Mouse (Mus musculus) lung, adult 2 months (tissue): ENCODE measurements around the gene Lancl2. TPM values are rescaled to one million over a fixed set of nuclear protein-coding genes. Genes with fewer than 3 reads are reported as not detected.

Source experiments
- DNase-seq: peaks from one replicate; pipeline ENCODE4 v3.0.0; 2022
- H3K4me1 ChIP-seq: fragments of 200-500 bp; 2 replicates; pipeline ENCODE4 v1.6.1; 2011; ENCODE audit warnings: low read length; ENCODE audit not compliant: control insufficient read depth, insufficient read depth
- H3K4me3 ChIP-seq: fragments of 200-500 bp; replicated peaks from 2 replicates; pipeline ENCODE3; 2011; ENCODE audit warnings: low read depth, mild to moderate bottlenecking, control low read depth, low read length; ENCODE audit errors: extremely low read depth
- CTCF ChIP-seq: fragments of 200-500 bp; IDR thresholded peaks from 2 replicates; pipeline ENCODE4 v1.5.1; 2011; ENCODE audit warnings: mild to moderate bottlenecking, low read length, control low read depth; ENCODE audit not compliant: insufficient read depth
- POLR2A ChIP-seq: fragments of 200-500 bp; IDR thresholded peaks from 2 replicates; pipeline ENCODE4 v1.6.1; 2011; ENCODE audit warnings: low read depth, mild to moderate bottlenecking, control low read depth, low read length, borderline replicate concordance; ENCODE audit errors: extremely low read depth
- WGBS: fragments of 180-500 bp; shearing (Covaris S2); methylation state at CpG from one replicate; pipeline ENCODE4 v1.1.7; 2018; 5-methylcytosine and 5-hydroxymethylcytosine counted together
- polyA plus RNA-seq: library from polyadenylated mRNA; depleted of rRNA; stranded (reverse); fragments of >200 nt; gene quantifications from 2 replicates; pipeline ENCODE4 v1.2.3, GENCODE M21; 2012; rRNA removed

Lancl2 gene
- polyA plus RNA-seq, 1 experiment, result 4.9 TPM

DNA sequence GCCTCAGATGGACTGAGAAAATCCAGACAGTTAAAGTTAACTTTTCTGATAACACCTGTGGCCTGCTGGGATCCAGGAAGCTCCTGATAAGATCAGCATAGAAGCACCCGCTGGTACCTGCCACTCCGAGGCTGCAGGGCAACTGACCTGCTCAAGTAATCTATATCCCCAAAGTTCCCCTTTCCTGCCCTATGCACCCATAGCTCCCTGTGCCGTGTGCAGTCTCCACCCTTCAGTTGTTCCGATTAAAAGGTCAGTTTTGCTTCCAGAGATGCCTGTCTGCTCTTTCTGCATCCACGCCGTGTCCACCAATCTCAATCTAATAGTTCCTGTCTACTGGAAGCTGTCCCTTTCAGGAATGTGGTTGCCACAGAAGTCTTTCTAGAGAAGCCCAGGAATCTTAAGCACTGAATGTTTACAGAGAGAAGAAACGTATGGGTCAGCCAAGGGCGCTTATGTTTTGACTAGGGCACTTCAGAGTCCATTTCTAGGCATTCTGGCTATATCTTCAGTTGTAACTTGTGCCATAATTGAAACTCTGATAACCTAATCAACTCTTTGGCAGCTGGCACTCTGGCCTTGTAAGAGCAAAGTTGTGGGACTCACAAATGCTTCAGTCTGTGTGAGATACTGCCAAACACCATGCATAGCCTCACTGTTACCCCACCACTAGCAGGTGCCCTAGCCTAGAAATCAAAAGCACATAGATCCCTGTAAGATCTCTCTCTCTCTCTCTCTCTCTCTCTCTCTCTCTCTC lies 65.0 kb downstream of the Lancl2 start:
- Histone ChIP-seq H3K4me3 (no peak overlapping the region), H3K4me1 (no peaks in the 10 kb centered on the region; the same call in 1 of the 2 replicates)
- TF ChIP-seq CTCF (no peak), POLR2A (no peak)
- no peak for DNase-seq
- WGBS, result 39% methylated on average over 8 of the region's 8 CpGs

DNA sequence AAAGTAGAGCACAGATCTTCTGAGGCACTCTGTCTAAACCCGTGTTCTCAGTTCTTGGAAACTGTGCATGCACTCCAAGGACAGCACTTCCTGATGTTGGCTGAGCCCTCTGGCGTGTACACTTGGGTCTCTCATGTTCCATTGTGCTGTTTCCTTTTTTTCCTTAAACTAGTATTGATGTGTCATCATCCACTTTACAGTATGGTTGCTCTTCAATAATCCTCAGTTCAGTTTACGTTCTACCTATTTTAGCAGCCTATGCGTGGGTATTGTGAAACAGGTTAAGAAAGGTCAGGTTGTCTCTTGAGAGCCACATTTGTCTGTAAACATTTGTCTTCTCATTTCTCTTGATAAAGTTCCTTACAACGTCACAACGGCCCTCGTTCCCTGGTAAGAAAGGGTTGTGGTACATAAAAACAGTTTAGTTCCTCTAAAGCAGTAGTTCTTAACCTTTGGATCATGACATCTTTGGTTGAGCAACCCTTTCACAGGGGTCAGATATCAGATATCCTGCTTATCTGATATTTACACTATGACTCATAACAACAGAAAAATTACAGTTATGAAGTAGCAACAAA lies 66.7 kb downstream of the Lancl2 start:
- WGBS, result 58% methylated on average over 7 of the region's 7 CpGs
- DNase-seq, result no peak
- no peaks in the 10 kb centered on the region; the same call in 1 of the 2 replicates for H3K4me1 ChIP-seq
- TF ChIP-seq CTCF (no peak), POLR2A (no peak)
- H3K4me3 ChIP-seq, result no peak overlapping the region

DNA sequence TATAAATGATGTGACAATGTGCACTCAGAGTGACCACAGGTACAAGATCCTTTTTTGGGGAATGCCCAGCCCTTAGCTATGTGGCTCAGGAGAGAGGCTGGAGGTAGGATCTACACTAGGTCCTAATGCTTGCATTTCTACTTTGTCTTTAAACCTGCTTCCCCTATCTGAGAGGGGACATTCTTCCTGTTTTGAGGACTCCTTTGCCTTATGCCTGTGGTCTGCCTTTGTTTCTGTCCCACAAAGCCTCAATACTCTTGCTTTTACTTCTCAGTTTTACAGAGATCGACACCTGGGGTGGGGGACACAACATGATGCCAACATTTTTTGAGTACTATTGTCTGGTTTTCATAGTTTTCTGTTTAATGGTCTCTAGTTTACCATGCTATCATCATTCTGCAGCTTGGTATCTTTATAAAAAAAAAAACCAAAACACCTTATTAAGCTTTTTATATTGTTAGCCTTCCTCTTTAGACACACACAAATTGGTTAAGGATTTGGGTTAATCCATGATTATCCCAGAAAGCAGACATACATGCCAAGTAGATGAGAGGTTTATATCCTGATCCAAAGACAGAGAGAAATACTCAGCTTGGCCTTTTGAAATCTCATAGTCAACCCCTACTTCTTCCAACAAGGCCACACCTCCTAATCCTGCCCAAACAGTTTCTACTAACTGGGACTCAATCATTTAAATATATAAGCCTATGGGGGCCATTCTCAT lies 68.3 kb downstream of the Lancl2 start:
- 87% methylated on average over 1 of the region's 1 CpGs for WGBS
- no peak overlapping the region for H3K4me3 ChIP-seq
- H3K4me1 ChIP-seq, result no peaks in the 10 kb centered on the region
- DNase-seq, result no peak
- no peak for TF ChIP-seq CTCF
- TF ChIP-seq POLR2A, result no peak

- TF ChIP-seq CTCF (no peak), POLR2A (no peak)
- H3K4me1 ChIP-seq, result no peaks in the 10 kb centered on the region
Observed at GRCm38 (mm10) chr6:57773792-57774191, 71.5 kb downstream of the Lancl2 start.

DNA sequence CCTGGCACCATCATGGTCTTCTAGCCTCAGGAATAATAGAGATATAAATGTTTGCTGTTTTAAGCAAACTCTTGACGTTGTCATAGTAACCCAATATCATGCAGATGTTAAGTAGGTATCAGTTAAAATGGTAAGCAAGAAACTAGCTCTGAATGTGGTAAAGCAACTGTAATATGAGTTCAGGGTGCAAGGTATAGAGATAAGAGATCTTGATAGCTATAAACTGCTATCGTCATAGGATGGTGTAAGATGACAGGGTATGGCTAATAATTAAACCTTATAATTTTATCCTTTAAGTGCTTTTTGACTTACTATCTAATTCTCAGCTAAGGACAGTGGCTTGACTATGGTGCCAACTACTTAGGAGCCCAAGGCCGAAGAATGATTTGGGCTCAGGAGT lies 78.0 kb downstream of the Lancl2 start:
- TF ChIP-seq CTCF, result no peak
- no peak for TF ChIP-seq POLR2A
- 78% methylated on average over 3 of the region's 3 CpGs for WGBS
- H3K4me1 ChIP-seq, result no peaks in the 10 kb centered on the region
- no peak overlapping the region for H3K4me3 ChIP-seq
- DNase-seq, result no peak

More at GRCm38 (mm10) chr6:57773792-57774191, 71.5 kb downstream of the Lancl2 start:
- no peak for DNase-seq
- 84% methylated on average over 1 of the region's 1 CpGs for WGBS
- no peak overlapping the region for H3K4me3 ChIP-seq

- WGBS, result 84% methylated on average over 1 of the region's 1 CpGs
- TF ChIP-seq CTCF, result no peak
- TF ChIP-seq POLR2A, result no peak
- H3K4me1 ChIP-seq, result no peaks in the 10 kb centered on the region
- no peak overlapping the region for H3K4me3 ChIP-seq
- no peak for DNase-seq
Observed at GRCm38 (mm10) chr6:57782658-57783057, 80.3 kb downstream of the Lancl2 start.

DNA sequence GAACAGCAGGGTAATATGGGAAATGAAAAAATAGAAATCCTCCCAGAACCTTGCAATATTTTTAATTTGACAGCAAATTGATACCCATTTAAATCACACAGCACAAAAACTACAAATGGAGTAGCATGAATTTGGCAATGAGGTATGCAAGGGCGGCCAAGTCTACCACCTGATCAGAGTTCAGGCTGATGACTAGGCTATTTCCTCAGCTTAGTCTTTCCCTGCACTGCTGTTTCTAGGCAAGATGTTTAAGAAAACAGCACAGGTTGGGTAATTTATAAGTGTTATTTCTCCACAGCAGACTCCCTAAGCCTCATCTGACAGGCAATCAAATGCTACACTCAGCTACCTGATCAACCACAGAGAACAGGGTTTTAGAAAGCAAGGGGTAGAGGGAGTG lies 81.9 kb downstream of the Lancl2 start:
- no peak for TF ChIP-seq CTCF
- TF ChIP-seq POLR2A, result no peak
- WGBS, result 91% methylated on average over 1 of the region's 1 CpGs
- H3K4me3 ChIP-seq, result no peak overlapping the region
- H3K4me1 ChIP-seq, result no peaks in the 10 kb centered on the region
- DNase-seq, result no peak

DNA sequence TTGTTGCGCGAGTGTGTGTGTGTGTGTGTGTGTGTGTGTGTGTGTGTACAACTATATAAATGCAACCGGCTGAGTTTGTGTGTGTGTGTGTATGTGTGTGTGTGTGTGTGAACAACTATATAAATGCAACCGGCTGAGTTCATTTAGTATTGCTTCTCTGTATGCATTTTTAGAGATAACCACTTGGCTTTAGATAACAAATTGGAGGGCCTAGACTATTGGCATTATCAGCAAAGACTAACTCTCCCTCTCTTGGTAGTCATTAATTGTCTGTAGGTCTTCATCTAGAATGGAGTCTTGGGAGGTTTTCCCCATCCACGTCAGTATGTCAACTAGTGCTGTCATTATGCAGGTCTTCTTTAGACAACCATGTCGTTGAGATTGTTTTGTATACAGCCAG lies 85.0 kb downstream of the Lancl2 start:
- TF ChIP-seq CTCF (no peak), POLR2A (no peak)
- WGBS, result 96% methylated on average over 6 of the region's 6 CpGs
- Histone ChIP-seq H3K4me1 (no peaks in the 10 kb centered on the region), H3K4me3 (no peak overlapping the region)
- no peak for DNase-seq

Other genes with a start within 250 kb of the Lancl2 start
- gene Ppm1k, start 167.1 kb upstream of the Lancl2 start, polyA plus RNA-seq, result 1.5 and 2.9 TPM in 2 replicates
- 9.9 and 11.6 TPM in 2 replicates for gene Herc6, start 121.5 kb upstream of the Lancl2 start, polyA plus RNA-seq
- 7.3 and 8.4 TPM in 2 replicates for gene Pyurf, start 10.5 kb upstream of the Lancl2 start, polyA plus RNA-seq
- gene Vopp1, start 122.6 kb downstream of the Lancl2 start, polyA plus RNA-seq, result 12.9 and 16.4 TPM in 2 replicates
- not detected in 2 replicates for gene Vmn1r21, start 147.8 kb downstream of the Lancl2 start, polyA plus RNA-seq
- gene Vmn1r22, start 205.5 kb downstream of the Lancl2 start, polyA plus RNA-seq, result not detected in 2 replicates
- gene Vmn1r23, start 224.3 kb downstream of the Lancl2 start, polyA plus RNA-seq, result not detected in 2 replicates